Mouse (Mus musculus) cerebellum, adult 8-10 months (tissue): ENCODE results near the gene Rffl.

Experiments used
- DNase-seq: peaks from one replicate; pipeline ENCODE4 v3.0.0; 2022

Rffl gene

DNA sequence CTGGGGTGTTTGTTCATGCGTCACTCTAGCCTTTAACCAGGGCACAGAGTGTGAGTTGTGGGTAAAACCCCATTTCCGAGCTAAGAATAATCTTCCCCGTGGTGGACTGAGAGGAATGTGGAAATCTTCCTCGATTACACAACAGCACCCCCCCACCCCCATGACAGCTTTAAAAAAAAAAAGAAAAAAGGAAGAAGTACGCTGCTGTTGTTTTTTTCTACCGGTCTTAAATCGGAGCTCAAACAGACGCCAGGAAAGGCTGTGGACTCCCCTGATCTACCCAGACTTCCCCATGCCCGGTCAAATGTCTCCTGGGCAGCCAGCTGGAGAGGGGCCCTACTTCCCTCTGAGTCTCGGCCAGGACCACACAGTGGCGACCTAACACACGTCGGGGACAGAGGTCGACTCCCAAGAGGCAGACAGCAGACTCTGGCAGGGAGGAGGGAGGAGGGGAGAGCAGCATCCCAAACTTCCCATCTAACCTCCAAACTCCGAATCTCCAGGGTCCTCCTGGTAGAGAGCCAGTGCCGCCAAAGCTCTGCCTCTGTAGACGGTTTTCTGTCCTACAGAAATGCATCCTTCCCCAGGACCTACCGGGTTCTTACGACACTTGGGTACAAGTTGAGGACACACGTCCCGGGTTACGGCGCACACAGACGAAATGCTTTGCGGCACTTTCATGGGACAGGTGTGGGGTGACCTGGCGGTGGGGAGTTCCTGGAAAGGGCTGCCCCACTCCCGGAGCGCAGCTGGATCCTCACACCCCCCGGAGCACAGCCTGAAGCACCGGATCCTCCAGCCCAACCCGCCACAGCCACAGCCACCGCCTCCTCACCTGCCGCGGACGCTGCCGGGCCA lies 608 bp downstream of the Rffl start:
- peak; percentile 27 for DNase-seq

DNA sequence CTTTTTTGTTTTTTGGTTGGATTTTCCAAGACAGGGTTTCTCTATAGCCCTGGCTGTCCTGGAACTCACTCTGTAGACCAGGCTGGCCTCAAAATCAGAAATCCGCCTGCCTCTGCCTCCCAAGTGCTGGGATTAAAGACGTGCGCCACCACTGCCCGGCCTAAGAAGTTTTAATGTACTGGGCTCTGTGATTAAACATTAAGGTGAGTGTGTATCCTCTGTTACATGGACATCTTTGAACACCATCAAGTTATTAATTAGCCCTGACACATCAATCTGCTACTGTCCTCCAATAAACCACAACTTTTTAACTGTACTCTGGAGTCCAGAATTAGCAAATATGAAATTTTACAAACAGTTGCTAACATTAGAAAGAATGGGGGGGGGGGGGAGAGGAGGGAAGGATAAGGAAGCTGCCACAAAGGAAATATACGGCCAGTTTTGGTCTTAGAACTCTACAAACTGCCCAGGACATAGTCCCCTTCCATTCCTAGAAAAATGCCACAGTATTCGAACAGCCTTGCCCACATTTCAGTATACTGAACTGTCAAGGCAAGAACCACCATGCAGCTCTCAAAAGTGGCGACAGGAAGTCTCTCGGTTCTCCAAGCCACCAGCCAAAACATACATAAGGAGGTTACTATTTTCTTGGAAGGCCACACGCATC lies 1.4 kb downstream of the Rffl start:
- DNase-seq, result peak; percentile 11

DNA sequence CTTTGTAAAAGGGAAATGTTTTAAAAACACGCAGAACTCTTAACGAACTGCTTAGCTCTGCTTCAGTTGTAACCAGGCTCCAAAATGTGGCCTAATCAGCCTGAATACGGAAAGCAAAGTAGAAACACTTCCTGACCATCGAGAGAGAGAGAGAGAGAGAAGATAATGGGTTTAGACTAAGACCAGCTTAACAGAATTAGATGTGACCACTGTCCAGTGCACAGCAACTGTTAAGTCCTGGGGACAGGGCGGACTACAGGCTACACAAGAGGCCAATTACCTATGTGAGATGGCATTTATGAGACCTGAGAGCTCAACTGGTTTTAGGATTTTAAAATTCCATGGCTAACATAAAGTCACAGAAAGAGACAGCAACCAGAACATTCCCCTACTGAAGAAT lies 3.1 kb downstream of the Rffl start:
- DNase-seq, result no peak

DNA sequence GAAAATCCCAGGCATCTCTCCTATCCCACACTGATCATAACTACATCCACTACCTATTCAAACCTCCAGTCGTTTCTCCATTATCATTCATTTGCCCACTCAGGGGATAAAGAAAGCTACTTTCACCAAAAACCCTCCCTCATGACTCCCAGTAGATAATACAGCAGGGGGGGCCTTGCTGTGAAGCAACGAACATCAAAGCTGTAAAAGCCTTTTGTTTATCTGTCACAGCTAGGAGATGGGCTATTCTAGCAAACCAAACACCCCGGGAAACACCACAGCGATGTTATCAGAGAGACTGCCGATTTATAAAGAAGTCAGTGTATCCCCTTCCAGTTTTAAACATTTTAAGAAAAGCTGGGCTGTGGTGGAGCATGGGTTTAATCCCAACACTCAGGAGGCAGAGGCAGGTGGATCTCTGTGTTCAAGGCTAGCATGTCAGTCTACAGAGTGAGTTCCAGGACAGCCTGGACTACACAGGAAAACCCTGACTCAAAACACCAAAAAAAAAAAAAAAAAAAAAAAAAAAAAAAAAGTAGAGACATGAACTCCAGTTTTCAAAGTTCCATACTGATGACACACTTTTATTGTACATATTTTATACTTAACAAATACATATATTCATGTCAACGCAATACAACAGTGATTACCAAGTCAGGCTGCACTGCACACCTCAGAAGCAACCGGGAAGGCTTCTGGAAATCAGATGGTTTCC lies 4.0 kb downstream of the Rffl start:
- DNase-seq, result no peak

DNA sequence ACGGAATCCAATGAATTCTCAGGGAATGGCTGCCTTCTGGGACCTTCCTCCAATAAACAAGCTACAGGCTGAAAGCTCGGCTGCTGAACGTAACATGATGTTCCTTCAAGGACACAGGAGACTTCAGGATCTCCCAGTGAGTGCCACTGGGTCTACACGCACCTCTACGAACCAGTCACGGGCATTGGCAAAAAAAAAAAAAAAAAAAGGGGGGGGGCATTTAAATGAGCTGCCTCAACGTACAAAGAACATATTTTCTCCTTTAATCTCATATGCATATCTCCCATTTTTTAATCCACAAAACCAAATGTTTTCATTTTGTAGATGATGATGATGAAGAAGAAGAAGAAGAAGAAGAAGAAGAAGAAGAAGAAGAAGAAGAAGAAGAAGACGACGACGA lies 5.1 kb downstream of the Rffl start:
- no peak for DNase-seq

DNA sequence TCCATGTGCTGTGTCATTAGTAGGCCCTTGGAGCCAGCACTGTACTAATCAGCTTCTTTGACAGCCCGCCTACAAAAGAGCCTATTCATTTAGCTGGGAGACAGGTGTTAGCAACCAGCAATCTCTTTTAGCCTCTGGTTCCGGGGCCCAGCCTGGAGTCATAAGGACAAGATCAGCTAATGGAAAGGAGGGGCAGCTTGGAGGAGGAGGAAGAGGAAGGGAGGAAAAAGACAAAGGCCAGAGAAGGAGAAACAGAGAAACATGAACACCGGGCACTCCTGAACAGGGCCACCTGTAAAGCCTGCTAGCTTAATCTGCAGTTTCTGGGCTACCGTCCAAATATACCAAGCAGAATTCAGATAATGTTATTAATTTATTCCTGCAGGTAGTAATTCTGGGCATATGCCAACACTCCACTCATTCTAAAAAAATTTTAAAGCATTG lies 7.5 kb downstream of the Rffl start:
- no peak for DNase-seq

DNA sequence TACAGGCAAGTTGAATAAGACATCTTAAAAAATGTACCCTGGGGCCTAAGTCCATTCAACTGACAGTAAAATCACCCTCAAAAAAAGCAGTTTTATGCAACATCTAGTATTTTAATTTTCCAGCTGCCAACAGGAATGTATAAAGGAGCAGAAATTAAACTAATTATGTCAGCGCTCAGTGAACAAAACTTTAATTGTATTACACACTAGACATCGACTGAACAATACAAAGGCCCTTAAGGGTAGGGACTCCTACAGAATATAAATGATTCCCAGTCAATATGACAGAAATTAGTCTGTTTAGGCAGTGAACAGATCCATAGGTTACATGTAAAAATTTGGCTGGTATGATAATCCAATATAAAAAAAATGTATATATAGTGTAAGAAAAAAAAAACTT lies 8.0 kb downstream of the Rffl start:
- no peak for DNase-seq

DNA sequence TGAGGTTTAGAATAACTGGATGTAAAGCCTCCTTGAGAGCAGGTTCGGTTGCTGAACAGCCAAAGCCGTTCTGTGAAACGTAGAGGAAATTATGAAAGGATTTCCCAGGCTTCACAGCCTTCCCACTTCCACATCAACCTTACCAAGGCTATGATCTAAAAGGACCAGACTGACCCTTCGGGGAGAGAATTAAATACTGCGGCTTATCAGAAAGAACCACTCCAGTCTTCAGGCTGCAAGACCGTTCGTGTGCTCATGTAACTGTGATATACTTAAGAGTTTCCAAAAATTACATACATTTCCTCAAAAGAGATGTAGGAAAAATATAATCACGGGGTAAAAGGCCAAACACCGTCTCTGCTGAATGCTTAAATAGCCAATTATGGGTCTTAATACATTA lies 8.4 kb downstream of the Rffl start:
- DNase-seq, result no peak

DNA sequence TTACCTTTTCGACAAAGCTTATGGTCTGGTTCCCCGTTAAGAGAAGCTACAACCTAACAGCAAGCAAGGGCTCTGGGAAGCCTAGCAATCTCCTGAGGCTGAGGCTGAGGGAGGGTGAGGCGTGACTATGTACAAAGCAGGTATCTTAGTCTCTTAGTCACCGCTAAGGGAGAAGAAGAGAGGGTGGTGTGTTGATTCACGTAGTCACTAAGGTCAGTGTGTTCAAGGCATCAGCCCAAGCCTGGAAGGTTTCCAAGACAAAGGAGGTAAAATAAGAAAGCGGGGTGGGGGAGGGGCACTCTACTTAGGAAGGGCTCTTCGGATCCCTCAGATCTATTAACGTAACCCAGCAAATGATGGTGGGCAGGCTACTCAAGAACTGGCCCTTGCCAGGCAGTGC lies 9.5 kb downstream of the Rffl start:
- no peak for DNase-seq

DNA sequence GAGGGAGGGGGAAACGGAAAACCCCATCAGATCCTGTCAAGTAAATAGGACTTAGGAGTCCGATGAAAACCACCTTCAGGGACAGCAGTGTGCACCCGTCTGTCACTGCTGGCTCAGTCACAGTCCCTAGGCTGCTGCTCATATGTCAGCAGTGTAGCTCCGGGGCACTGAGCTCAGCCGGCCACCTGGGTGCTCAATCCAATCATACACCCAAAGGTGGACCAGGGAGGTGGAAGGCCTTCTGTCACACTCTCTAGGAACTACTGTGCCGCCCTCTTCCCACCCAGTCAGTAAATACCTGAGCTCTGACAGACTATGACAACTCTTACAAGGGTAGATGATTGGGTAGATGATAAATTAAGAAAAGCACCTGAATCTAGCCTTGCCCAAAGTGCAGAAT lies 10.3 kb downstream of the Rffl start:
- no peak for DNase-seq

DNA sequence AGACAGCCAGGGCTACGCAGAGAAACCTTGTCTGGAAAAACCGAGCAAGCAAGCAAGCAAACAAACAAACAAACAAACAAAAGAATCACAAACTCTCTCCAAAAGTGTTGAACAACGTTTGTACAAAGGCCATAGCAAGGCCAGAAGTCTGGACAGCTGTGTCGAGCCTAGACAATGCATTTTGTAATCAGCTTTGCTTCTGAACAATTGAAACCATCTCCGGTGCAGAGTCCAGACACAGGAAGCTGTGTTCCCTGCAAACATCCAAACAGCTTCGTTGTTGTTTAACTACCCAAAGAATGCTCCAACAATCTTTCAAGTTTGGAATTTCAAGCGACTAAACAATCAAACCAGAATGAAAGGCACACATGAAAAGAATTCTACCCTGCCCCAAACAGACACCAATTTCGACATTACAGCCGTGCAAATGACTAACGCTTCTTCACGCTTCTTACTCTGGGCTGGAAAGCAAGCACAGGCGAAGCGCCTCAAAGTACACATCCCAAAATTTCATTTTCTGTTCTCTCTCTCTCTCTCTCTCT lies 13.6 kb downstream of the Rffl start:
- no peak for DNase-seq

DNA sequence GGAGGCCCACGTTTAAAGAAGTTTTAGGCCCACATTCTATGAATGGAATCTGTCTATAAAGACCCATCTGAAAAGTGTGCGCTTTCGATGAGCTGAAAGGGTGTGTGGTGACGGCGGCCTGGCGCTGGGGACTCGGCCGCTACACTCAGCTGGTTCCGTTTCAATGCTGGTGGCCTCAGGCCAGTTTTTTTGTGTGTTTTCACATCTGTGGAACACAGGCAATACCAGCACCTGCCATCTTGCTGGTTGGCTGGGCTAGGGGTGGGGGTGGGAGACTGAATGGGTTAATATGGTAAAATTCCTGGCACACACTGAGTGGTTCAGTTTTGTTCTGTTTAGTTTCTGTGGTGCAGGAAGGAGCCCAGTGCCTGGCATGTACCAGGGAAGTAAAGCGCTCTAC lies 15.0 kb downstream of the Rffl start:
- no peak for DNase-seq

DNA sequence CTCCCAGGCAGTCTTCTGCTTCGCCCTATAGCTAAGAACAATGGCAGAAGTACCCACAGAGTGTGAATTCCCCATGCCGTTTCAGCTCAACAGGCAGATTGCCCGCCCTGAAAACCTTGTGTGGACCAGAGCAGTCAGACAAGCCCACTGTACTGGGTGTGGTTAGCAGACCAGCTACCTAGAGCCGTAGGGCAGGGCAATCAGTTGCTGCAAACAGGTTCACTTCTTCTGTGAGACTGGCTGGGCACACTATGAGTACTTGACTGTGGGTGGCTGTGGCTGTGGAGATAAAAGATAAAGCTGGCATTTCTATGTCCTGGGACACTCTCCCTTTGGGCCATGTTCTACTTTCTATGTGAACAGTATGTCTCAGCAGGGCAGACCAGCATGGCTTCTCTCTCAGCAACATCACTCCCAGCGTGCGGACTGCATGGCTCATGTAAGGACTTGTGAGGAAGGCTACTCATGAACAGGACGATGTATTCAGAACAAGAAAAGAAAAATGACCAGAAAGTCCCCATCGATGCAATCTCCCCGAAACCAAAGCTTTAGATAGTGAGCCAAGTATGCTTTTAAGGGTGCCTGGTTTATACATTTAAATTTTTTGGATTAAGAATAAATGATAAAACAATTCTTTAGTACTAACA lies 15.6 kb downstream of the Rffl start:
- DNase-seq, result no peak

DNA sequence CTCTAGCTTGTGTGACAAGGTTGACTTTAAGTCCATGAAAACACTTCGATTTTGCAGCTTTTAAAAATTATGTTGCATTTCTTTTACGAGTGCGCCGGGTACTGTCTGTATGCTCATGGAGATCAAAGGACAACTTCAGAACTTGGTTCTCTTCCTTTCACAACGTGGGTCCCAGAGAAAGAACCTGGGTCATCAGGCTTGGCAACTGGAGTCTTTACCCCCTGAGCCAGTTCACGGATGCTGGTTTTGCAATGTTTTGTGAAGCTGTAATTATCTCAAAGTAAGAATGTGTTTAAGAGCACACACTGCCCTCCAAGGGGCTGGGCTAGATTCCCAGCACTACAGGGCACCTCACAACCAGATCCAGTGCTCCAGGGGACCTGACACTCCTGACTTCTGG lies 16.9 kb downstream of the Rffl start:
- DNase-seq, result no peak

DNA sequence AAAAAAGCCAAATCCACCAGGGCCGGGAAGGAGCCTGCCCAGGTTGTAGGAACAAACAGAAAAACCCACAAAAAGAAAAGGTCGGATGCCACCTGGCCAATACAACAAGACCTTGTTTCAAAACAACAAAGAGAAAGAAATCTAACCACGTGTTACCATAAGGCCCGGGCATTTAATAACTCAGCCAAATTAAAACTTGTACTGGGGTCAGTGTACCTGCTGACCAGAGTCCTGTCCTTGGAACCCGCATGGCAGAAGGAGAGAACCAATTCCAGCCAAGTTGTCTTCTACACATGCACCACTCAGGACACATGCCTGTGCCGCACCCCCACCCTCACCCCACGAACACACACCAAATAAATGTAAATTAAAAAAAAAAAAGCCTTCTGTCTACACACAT lies 18.1 kb downstream of the Rffl start:
- no peak for DNase-seq

DNA sequence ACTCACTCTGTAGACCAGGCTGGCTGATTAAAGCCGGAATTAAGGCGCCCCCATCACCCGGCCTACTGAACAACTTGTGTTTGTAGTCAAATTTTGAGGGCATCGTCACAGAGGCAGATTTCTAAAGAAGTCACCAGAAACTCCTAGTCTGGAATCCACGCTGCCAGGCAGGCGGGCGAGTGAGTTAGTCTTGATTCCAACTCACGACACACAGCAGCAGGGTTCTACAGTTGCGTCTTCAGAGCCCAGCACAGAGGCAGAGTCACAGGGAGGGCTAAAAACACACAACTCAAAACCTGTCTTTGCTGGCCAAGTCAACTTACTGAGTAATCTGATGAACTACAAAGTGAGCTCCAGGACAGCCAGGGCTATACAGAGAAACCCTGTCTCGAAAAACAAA lies 18.5 kb downstream of the Rffl start:
- DNase-seq, result no peak

DNA sequence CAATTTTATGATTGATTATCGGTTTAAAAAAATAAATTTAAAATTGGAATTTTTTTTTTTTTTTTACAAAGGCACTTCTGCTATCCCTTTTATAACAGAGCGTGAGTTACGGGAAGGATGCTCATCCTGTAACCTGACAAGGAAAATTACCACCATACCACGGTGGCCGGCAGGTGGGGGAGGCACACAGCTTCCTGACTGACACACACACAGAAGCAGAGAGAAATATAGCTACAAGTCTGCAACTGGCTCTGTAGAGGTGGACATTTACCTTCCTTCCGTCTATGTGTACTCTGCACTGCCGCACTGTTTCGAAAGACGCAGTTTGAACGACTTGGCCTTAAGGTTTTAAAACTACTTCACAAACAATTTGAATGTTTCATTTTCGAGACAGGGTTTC lies 18.9 kb downstream of the Rffl start:
- DNase-seq, result no peak

DNA sequence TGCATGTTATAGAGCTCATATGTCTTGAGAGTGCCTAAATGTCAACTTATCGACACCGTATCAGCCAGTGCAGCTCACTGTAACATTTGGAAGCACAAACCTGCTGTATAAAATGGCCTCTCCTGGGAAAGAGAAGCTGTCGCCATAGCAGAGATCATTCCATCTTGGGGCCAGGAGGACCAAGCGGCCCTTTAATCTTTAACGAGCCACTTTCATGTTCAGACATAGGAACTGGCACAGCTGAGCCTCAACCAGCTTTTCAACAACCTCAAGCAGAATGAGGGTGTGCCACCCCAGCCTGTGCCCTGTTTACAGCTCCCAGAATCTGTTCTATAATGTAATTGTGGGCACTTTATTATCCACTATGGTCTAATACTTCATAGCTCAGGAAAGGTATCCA lies 20.8 kb downstream of the Rffl start:
- DNase-seq, result no peak

DNA sequence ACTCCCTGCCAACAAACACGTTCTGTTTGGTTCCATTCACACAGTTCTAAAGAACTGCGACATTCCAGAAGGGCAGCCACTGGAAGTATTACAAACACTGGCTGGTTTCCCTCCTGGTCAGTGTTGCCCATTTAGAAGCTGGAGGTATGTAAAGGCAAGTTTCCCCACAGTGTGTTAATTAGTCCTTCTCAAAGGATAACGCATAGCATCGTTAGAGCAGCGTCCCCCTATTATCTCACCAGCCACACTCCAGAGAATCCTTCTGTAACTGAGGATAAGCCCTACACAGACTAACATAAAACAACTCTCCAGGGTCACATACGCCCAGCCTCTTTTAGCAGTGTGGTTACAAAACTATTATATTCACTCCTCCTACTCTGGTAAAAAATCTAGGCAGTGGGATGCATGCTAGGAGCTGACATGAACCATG lies 23.4 kb downstream of the Rffl start:
- no peak for DNase-seq

DNA sequence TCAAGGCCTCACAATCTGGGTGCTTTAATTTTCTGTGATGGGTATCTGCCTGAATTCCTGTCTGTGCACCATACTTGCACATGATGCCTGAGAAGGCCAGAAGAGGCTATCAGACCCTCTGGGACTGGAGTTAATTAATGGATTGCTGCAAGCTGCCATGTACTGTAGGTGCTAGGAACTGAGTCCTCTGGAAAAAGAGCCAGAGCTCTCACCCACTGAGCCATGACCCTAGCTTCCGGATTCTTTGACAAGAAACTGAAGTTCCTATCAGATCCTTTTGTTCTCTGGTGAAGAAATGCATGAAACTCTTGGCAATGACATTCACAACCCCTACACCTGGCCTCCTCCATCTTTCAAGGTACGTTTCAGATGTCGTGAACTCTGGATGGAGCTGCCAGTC lies 24.1 kb downstream of the Rffl start:
- DNase-seq, result no peak

DNA sequence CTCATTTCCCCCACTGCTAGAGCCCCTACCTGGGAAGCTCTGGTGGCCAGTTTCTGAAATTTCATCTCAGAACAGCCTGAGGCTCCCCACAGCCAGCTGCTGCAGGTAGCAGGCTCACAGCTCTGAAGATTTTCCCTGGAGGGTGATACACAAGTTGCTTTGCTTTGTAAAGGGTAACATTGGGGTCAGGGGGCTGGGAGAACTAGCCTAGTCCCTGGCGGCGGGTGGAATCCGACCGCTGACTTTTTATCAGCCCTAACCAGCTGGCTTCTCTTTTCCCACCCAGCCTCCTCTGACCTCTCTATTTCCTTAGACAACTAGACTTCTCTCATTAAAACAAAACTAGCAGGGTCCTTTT lies 25.0 kb downstream of the Rffl start:
- no peak for DNase-seq

DNA sequence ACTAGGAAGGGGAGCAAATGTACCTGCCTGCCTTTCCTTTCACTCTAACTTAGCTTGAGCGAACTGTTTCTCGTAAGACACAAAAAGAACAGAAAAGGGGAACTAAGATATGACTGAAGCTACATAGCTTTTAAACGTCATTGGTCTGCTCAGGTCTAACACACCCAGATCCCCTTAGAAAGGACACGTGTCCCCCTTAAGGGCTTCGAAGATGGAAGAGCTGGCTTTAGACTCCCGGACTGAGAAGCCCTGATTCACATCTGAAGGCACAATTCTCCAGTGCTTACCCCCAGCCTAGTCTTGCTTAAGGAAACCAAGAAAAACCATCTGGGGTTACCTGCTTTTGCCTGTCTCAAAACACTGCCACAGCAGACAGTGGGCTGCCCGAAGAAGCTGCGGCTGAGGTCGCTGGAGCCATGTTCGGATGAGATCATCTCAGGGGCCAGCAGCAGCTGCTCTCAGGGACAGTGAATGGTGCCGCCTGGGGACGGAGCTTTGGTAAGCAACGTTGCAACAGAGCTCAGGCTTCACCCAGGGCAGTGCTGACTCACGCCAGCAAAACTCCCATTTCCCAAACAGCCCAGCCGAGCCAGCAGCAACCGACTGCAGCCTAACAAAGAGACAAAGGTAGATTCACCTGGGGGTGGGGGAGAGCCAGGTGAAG lies 25.5 kb downstream of the Rffl start:
- DNase-seq, result peak; percentile 20
